Comparison of ENCODE assay signal across 18 mouse cellular contexts in the genomic region with DNA sequence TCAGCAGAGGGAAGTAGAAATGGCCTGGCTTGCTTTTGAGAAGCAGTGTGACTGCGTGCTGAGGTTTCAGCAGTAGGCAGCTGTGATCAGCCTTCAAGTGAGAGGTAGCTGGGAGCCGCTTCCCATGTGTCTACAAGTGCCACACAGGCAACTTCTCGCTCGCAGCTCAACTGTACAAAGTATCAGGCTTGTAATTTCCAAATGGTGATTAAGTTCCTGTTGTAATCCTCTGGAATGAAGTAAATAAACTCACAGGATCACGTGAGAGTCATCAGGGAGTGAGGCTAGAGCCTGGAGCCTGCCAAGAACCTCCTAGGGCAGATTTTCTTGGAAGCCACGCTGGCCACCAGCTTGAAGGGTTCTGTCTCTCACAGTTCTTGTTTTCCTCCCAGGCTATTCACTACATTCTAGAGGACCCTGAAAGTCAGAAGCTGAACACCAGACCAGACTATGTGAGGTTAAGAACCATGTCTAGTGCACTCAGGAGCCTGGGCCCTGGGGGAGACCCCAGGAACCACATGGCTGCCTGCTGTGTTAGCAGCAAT. TPM values are rescaled to one million over a fixed set of nuclear protein-coding genes. Genes with fewer than 3 reads are reported as not detected.
A peak's percentile ranks its signal among the peaks of the same experiment; 100 is the strongest.
DNase-seq lines count a peak whose midpoint lies in the region; ATAC-seq and TF ChIP-seq lines count a peak whose summit lies in the region.
"Not testable (repeated sequence)": the region's sequence is repeated elsewhere in the genome, so short reads cannot be mapped to it uniquely, and the experiment has no call there.
"Had no signal": no experiment of that assay in that cellular context is flagged by ENCODE, and none has a peak within 500 bp of the region (broad histone marks: within the 10 kb centered on the region; RNA-seq: fewer than 3 reads in every experiment).

No protein-coding gene starts in this region.

- peak; percentile 30 for DNase-seq in Patski (ENCODE audit: low read depth, low spot score)
- peak; percentile 2 for DNase-seq in gastrocnemius, adult 18-20 months (ENCODE audit: low spot score)
- peak; percentile 93 for DNase-seq in heart, adult 11 months
- peak; percentile 10 to 25 for DNase-seq in heart, adult 9 months (ENCODE audit: low spot score in 2 of 2)
- peak; percentile 33 for DNase-seq in kidney, adult 18-20 months
- DNase-seq in kidney, postnatal 36 days, result peak; percentile 8 to 17
- DNase-seq in ovary, postnatal 36 days (ENCODE audit: low spot score), result peak; percentile 6

- POLR2A ChIA-PET in Patski (lab: Charles Lee), result not testable (repeated sequence)

- H3K4me2 ChIP-seq in lung, embryonic 16.5 days (ENCODE audit: low read depth, low read length), result not testable (repeated sequence)

- not testable (repeated sequence) for TF ChIP-seq CTCF in Patski (IDR thresholded peaks at IDR 0.05)

- CTCF ChIA-PET in Patski (lab: Charles Lee), result not testable (repeated sequence)

- H3K27me3 ChIP-seq in Patski; lung, embryonic 16.5 days (ENCODE audit: control insufficient read depth, insufficient read depth, low read depth, low read length): not testable (repeated sequence)

- H3K4me1 ChIP-seq in lung, embryonic 16.5 days (replicated peaks; ENCODE audit: control insufficient read depth, insufficient read depth, low read length), result not testable (repeated sequence)

- H3K36me3 ChIP-seq in lung, embryonic 16.5 days (ENCODE audit: control insufficient read depth, insufficient read depth, low read length), result not testable (repeated sequence)

- H3K9ac ChIP-seq in lung, embryonic 16.5 days (ENCODE audit: low read length), result not testable (repeated sequence)

- 32% methylated on average over 3 of the region's 6 CpGs for WGBS in lung, embryonic 16.5 days

- not testable (repeated sequence) for H3K4me3 ChIP-seq in lung, embryonic 16.5 days (ENCODE audit: low read length)

- ATAC-seq in Patski, result peak; percentile 64
- ATAC-seq in lung, embryonic 16.5 days (ENCODE audit: low read depth), result peak; percentile 66

- not testable (repeated sequence) for H3K9me3 ChIP-seq in lung, embryonic 16.5 days (ENCODE audit: control insufficient read depth, low read length)

- not testable (repeated sequence) for H3K27ac ChIP-seq in lung, embryonic 16.5 days (ENCODE audit: low read length)

- in situ Hi-C loops in Patski (cut with MboI; ENCODE audit: low pct_unique_long_range_greater_than_20kb), result not testable (repeated sequence)

RNA-seq across cellular contexts. Expression of gene Nat8f3, which starts 9.8 kb away (rescaled TPM):
- polyA plus RNA-seq in Patski (2021), result 2.2 TPM
- under 1 TPM in 1 of 2 experiments, not detected in 1; 0.23 TPM for total RNA-seq in gastrocnemius, adult 18-20 months (2021)
- not detected in 2 replicates for polyA plus RNA-seq in lung, embryonic 16.5 days (2015; fragmentation: Nextera tagmentation; extraction: Ambion mirVana)
- total RNA-seq: ES-E14; forebrain, postnatal 0 days; heart, postnatal 4 days had no signal
- polyA plus RNA-seq: embryonic facial prominence, embryonic 13.5 days; heart, embryonic 16.5 days; intestine, postnatal 0 days had no signal

RNA-seq across cellular contexts. Expression of gene Nat8f7, which starts 42.8 kb away (rescaled TPM):
- 0.24 TPM for polyA plus RNA-seq in Patski (2021)
- total RNA-seq in gastrocnemius, adult 18-20 months (2021), result not detected
- polyA plus RNA-seq in lung, embryonic 16.5 days (2015; fragmentation: Nextera tagmentation; extraction: Ambion mirVana), result not detected in 2 replicates
- total RNA-seq: ES-E14; forebrain, postnatal 0 days; heart, postnatal 4 days had no signal
- polyA plus RNA-seq: embryonic facial prominence, embryonic 13.5 days; forebrain, embryonic 13.5 days; heart, embryonic 12.5 days; heart, embryonic 16.5 days; hindbrain, embryonic 12.5 days; inflammation-experienced regulatory T-cells, adult 6 months had no signal

Comparison
In these comparisons a context has a peak if more than half of its experiments do, and no peak if none do; other contexts are left out.
1. DNase-seq: peak in every context shown above with its lines; median percentile 93 in heart, adult 11 months; 33 in kidney, adult 18-20 months; 30 in Patski; 18 in heart, adult 9 months; 12 in kidney, postnatal 36 days; 6 in ovary, postnatal 36 days; 2 in gastrocnemius, adult 18-20 months.